Mouse (Mus musculus): ENCODE results near the gene Flad1.

Flad1 gene

GRCm38 (mm10) chr3:89382033-89382882 lies 29.4 kb downstream of the Flad1 start:
- DNase-seq: no peak

GRCm38 (mm10) chr3:89381233-89381632 lies 30.4 kb downstream of the Flad1 start:
- no peak for DNase-seq

GRCm38 (mm10) chr3:89380711-89381110 lies 31.0 kb downstream of the Flad1 start:
- no peak for DNase-seq

- no peak for DNase-seq
These were observed 31.4 kb downstream of the Flad1 start for GRCm38 (mm10) chr3:89380291-89380690.

GRCm38 (mm10) chr3:89379388-89380131 lies 32.1 kb downstream of the Flad1 start:
- peak in 1 of 2 experiments; percentile 21 for DNase-seq

- DNase-seq: peak; percentile 67 to 77
These were observed 33.1 kb downstream of the Flad1 start for GRCm38 (mm10) chr3:89378394-89379067.

- DNase-seq: peak in 1 of 2 experiments; percentile 15
These were observed 33.8 kb downstream of the Flad1 start for GRCm38 (mm10) chr3:89377831-89378230.

- DNase-seq: no peak
These were observed 38.0 kb downstream of the Flad1 start for GRCm38 (mm10) chr3:89373581-89374231.

GRCm38 (mm10) chr3:89367338-89367737 lies 44.3 kb downstream of the Flad1 start:
- no peak for DNase-seq

GRCm38 (mm10) chr3:89365486-89366414 lies 45.9 kb downstream of the Flad1 start:
- DNase-seq: no peak

GRCm38 (mm10) chr3:89365153-89365485 lies 46.6 kb downstream of the Flad1 start, which contains the start of gene Dcst1:
TSS of gene Dcst1 (minus strand) at chr3:89365253.
- no peak for DNase-seq

- DNase-seq: no peak
These were observed 47.0 kb downstream of the Flad1 start for GRCm38 (mm10) chr3:89364631-89365030.

GRCm38 (mm10) chr3:89361675-89362074 lies 50.0 kb downstream of the Flad1 start, which contains the start of gene Dcst2:
TSS of gene Dcst2 (plus strand) at chr3:89361975.
- DNase-seq: no peak

- no peak for DNase-seq
These were observed 51.4 kb downstream of the Flad1 start for GRCm38 (mm10) chr3:89360237-89360636.

- DNase-seq: no peak
These were observed 52.0 kb downstream of the Flad1 start for GRCm38 (mm10) chr3:89359630-89360029.

- no peak for DNase-seq
These were observed 55.6 kb downstream of the Flad1 start for GRCm38 (mm10) chr3:89356029-89356428.

GRCm38 (mm10) chr3:89355512-89355902 lies 56.2 kb downstream of the Flad1 start:
- no peak for DNase-seq

- DNase-seq: peak; percentile 91 to 93
These were observed 56.7 kb downstream of the Flad1 start for GRCm38 (mm10) chr3:89354816-89355511.

GRCm38 (mm10) chr3:89351271-89351670 lies 60.4 kb downstream of the Flad1 start:
- no peak for DNase-seq
